Mouse (Mus musculus): ENCODE measurements at regions not wholly inside any gene's neighbourhood (a gene's known extent, or its start where the extent isn't known, plus 50 kb on each side); places are given as distances from the start of the nearest gene placed in this dataset.

GRCm38 (mm10) chr8:67143479-67143878, 283.5 kb downstream of the Naf1 start:
- no peak for DNase-seq (ENCODE audit: extremely low spot score in 1 of 2, low spot score in 1 of 2)

- peak in 1 of 2 experiments; percentile 7 for DNase-seq (ENCODE audit: extremely low spot score in 1 of 2, low spot score in 1 of 2)
These were observed 321.7 kb downstream of the Naf1 start for GRCm38 (mm10) chr8:67181741-67182140.

DNA sequence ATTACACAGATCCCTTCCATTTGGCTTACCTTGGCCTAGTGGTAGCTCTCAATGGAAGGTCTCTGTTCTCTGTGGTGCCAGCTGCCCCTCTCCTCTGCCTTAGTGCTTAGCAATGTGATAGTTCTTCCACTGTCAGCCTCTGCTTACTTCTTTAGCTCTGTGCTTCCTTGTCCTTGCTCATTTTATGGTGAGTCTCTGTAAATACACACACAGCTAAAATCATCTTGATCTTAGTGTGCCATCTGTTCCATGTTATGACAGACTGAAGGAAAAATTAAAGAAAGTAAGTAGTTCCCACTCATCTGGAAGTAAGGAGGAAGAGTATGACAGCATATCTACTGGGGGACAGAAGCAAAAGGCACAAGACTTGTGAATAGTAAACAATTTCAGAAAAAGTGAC, 324.4 kb upstream of the Nat3 start:
- no peak for DNase-seq (ENCODE audit: extremely low spot score in 1 of 2, low spot score in 1 of 2)

DNA sequence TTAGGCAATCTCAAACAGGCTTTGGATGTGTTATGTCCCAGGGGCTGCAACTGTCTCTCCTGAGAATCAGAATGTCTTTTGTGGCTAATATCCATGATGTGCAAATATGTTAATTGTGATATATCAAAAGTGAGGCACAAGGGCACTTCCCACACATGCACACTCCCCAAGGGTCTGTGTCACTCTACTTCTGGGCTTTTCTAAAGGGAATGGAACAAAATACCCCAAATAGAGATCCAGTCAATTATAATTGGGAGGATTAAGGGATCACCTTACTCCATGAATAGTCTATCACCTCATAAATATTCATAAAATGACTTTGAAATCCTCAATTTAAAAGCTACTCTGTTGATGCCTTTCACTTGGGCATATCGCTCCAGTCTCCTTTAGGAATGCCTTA, 317.6 kb upstream of the Nat3 start:
- no peak for DNase-seq (ENCODE audit: extremely low spot score in 1 of 2, low spot score in 1 of 2)

DNA sequence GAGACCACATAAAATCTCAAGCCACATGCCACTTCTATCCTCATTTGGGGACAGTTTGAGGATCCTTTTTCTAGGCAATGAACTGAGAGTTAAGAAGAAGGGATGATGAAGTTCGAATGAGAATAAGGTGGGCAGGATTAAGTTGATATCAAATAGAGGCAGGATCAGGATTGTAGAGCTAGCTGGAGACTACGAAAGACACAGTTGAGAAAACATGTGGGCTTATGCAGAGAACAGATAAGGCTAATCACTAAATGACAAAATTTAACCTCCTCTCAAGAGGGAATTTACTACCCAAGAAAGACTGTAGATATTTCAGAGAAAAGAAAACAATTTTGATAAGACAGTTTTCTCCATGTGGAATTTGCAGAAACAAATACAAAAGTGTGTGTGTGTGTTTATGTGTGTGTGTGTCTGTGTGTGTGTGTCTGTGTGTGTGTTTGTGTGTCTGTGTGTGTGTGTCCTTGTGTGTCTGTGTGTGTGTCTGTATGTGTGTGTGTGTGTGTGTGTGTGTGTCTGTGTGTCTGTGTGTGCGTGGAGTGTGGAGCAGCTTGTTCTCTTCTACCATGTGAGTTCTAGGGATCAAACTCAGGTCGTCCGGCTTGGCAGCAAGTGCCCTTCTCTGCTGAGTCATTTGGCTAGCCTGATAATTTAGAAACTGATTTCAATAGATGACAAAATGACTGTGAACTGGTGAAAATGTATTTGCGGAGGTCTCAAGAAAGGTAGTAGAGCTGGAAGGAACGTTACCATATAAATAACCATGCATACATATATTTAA, 291.5 kb upstream of the Nat3 start:
- DNase-seq (ENCODE audit: extremely low spot score in 1 of 2, low spot score in 1 of 2): no peak

GRCm38 (mm10) chr8:67238934-67239333, 284.7 kb upstream of the Nat3 start:
- DNase-seq (ENCODE audit: extremely low spot score in 1 of 2, low spot score in 1 of 2): no peak

DNA sequence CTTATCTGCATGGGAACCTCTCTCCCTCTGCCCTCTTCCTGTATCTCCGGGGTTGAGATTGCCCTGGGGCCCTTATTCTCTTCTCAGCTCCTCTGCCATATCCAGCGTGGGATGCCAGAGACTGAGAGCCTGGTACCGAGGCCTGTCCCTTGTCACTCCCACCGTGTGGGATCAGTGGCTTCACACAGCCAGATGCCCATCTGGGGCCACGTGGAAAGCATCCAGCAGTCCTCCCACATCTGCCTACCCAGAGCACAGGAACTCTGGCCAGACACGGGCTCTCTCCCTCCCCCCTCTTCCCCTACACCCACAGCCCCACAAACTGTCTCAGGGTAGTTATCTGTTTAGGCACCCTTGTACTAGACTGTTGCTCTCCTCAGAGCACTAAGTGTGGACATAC, 244.9 kb upstream of the Nat3 start:
- no peak for DNase-seq (ENCODE audit: extremely low spot score in 1 of 2, low spot score in 1 of 2)

DNA sequence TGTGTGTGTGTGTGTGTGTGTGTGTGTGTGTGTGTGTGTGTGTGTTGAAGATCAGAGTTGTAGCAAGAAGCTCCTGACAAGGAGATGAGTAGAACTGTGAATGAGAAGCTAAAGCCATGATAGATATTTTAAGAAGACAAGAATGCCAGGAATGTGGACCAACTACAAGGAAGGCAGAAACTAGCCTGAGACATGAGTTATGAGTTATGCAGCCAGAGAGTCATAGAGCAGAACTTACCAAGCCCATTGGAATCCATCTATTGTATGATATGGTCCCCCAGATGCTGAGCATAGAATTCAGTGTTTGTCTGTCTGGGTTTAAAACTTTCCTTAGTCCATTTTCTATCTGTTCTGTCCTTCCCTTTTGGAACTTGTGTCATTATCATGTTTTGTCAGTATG, 244.2 kb upstream of the Nat3 start:
- no peak for DNase-seq (ENCODE audit: extremely low spot score in 1 of 2, low spot score in 1 of 2)

DNA sequence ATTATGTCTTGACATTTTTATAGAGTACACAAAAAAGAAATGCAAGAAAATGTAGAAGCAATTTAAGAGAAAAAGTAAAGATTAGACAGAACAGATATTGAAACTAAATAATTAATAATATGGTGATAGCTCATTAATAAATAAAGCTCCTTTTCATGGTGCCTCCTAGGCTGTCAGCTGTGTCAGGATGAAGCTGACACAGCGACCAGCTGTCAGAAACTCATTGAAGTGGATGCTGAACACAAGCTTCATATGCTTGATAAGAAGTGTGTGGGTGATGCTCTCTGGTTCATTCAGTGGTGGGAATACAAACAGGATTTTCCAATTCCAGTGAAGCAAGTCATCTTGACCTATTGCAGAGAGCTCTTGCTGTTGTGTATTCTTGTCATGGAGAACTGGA, 213.2 kb upstream of the Nat3 start:
- DNase-seq (ENCODE audit: extremely low spot score in 1 of 2, low spot score in 1 of 2): no peak

DNA sequence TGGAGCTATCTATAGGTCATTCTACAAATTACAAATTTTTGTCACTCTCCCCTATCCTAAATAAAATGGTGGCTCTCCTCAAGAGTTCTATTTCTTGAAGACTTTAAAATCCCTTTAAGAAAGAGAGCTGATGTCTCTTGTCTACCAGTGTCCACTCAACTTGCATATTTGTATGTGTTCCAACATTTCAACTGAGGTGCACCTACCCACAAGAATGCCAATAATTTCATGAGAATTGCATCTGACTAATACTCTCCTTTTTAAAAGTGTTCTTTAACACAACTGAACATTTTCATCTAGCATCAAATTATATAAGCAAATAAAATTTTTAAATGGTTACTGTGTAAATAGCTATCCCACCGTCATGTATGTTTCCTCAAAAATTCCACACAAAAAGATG, 206.3 kb upstream of the Nat3 start:
- no peak for DNase-seq (ENCODE audit: extremely low spot score in 1 of 2, low spot score in 1 of 2)

DNA sequence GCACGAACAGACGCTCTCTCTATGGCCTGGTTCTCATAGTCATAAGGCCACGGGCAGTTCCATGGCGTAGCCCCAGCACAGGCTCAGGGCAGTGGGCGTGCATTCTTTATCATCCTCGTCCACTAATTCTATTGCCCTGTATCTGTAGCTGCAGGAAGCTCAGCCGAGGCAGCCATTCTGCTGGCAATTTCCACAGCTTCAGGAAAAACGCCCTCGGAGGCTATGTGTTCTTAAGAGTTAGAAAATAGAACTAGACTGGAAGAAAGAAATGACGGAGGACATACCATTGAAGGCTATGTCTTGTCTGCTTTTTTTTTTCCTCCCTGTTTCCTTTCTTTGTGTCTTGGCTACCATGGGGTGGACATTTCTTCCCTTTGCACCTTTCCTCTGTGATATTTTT, 205.0 kb upstream of the Nat3 start:
- no peak for DNase-seq (ENCODE audit: extremely low spot score in 1 of 2, low spot score in 1 of 2)

DNA sequence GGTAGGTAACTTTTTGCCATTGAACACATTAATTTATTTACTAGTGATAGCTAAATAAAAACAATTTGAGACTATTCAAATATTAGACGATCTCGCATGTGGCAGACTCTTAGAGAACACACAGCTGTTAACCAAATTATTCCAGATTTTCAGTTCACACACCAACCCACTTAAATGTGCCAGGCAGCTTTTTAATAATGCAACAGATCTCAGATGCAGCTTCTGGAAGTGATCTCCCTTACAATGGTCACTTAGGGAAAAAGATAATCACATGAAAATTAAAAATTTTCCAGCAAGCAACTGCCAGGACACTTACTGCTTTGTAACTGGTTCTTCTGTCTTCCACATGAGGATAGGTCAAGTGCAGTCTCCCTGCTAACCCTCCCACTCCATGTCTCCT, 203.1 kb upstream of the Nat3 start:
- DNase-seq (ENCODE audit: extremely low spot score in 1 of 2, low spot score in 1 of 2): no peak

DNA sequence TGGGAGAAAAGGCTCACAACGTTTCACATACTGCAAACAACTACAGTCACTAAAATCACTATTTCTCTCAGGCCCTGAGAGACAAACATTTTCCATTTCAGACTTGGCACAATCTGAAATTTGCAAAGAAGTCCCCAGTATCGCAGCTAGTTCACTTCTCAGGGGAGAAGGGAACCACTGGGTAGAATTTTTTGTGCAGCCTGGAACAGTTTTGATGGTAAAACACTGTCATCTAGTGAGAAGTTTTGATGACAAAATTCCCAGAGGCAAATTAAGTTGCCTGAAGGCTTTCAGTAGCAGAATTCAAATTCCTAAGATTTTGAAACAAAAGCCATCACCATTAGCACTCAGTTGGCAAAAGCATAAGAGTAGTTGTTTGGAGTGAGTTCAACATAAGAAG, 195.2 kb upstream of the Nat3 start:
- no peak for DNase-seq (ENCODE audit: extremely low spot score in 1 of 2, low spot score in 1 of 2)

DNA sequence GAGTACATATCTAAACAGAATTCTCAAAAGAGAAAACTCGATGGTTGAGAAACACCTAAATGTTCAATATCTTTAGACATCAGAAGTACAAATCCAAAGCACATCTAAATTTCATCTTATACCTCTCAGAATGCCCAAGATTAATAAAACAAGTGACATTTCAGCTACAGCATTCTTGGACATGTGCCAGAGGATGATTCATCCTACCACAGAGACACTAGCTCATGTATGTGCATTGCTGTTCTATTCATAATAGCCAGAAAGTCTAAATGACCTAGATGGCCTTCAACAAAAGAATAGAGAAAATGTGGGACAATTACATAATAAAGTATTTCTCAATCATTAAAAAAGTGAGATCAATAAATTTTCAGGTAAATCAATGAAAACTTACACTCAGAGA, 146.6 kb upstream of the Nat3 start:
- no peak for DNase-seq (ENCODE audit: extremely low spot score in 1 of 2, low spot score in 1 of 2)

- DNase-seq (ENCODE audit: extremely low spot score in 1 of 2, low spot score in 1 of 2): peak in 1 of 2 experiments; percentile 24
These were observed 117.7 kb upstream of the Nat3 start for GRCm38 (mm10) chr8:67405947-67406346.

GRCm38 (mm10) chr8:67414826-67415225, 108.8 kb upstream of the Nat3 start:
- no peak for DNase-seq (ENCODE audit: extremely low spot score in 1 of 2, low spot score in 1 of 2)

DNA sequence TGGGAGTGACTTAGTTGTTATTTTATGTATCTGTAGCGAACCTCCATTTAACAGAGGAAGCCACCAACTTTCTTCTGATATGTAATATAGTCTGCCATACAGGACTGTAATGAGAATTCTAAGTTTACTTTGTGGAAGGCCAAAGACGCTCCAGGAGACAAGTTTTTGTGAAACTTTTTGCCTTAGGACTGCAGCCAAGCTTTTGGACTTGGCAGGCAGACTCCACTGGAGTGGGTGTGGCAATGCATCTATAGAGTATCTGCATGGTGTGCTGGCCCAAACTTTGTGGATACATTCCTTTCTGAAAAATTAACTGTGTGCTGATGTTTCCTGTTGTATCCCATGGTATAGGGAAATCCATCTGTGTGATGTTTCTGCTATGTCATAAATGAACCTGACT, 101.1 kb upstream of the Nat3 start:
- DNase-seq (ENCODE audit: extremely low spot score in 1 of 2, low spot score in 1 of 2): no peak
